Mouse (Mus musculus) c-Kit-positive CD71-positive TER-119-negative erythroid progenitor cells, embryonic 14.5 days (primary cell): ENCODE measurements around the gene Kcnmb4.

Experiments used
- DNase-seq: peaks from one replicate; pipeline ENCODE4 v3.0.0-alpha.2; 2013; ENCODE audit warnings: low read depth

Gene Kcnmb4

GRCm38 (mm10) chr10:116473759-116474549 is at the start of gene Kcnmb4:
Gene Kcnmb4 (minus strand): TSS chr10:116473878.
- no peak for DNase-seq

GRCm38 (mm10) chr10:116519588-116519987 is 45.9 kb upstream of the Kcnmb4 start:
- no peak for DNase-seq

- no peak for DNase-seq
These were observed 41.9 kb upstream of the Kcnmb4 start for GRCm38 (mm10) chr10:116515590-116515989.

GRCm38 (mm10) chr10:116515158-116515557 is 41.5 kb upstream of the Kcnmb4 start:
- DNase-seq = no peak

- peak; percentile 21 for DNase-seq
These were observed 39.6 kb upstream of the Kcnmb4 start for GRCm38 (mm10) chr10:116513254-116513635.

- DNase-seq = no peak
These were observed 39.0 kb upstream of the Kcnmb4 start for GRCm38 (mm10) chr10:116512521-116513253.

GRCm38 (mm10) chr10:116505303-116506014 is 31.8 kb upstream of the Kcnmb4 start:
- DNase-seq = no peak

- DNase-seq = no peak
These were observed 19.1 kb upstream of the Kcnmb4 start for GRCm38 (mm10) chr10:116492768-116493167.

- no peak for DNase-seq
These were observed 13.4 kb upstream of the Kcnmb4 start for GRCm38 (mm10) chr10:116486895-116487747.

GRCm38 (mm10) chr10:116481917-116482316 is 8.2 kb upstream of the Kcnmb4 start:
- peak; percentile 25 for DNase-seq

GRCm38 (mm10) chr10:116480988-116481387 is 7.3 kb upstream of the Kcnmb4 start:
- DNase-seq = no peak

- no peak for DNase-seq
These were observed 2.9 kb upstream of the Kcnmb4 start for GRCm38 (mm10) chr10:116476559-116476958.

GRCm38 (mm10) chr10:116475725-116476124 is 2.0 kb upstream of the Kcnmb4 start:
- DNase-seq = no peak

GRCm38 (mm10) chr10:116473071-116473758 is 463 bp downstream of the Kcnmb4 start:
- DNase-seq = no peak

- DNase-seq = no peak
These were observed 1.1 kb downstream of the Kcnmb4 start for GRCm38 (mm10) chr10:116472579-116472978.

- no peak for DNase-seq
These were observed 3.3 kb downstream of the Kcnmb4 start for GRCm38 (mm10) chr10:116470306-116470925.

- DNase-seq = no peak
These were observed 5.6 kb downstream of the Kcnmb4 start for GRCm38 (mm10) chr10:116468094-116468493.

GRCm38 (mm10) chr10:116463753-116464345 is 9.8 kb downstream of the Kcnmb4 start:
- no peak for DNase-seq

GRCm38 (mm10) chr10:116461443-116461842 is 12.2 kb downstream of the Kcnmb4 start:
- no peak for DNase-seq

- no peak for DNase-seq
These were observed 14.9 kb downstream of the Kcnmb4 start for GRCm38 (mm10) chr10:116458786-116459185.
